Mouse (Mus musculus): ENCODE data around the gene Cc2d2b. TPM values are rescaled to one million over a fixed set of nuclear protein-coding genes. Genes with fewer than 3 reads are reported as not detected.

The Cc2d2b gene
- polyA plus RNA-seq (2015; fragmentation: Nextera tagmentation; extraction: Ambion mirVana) = 0.05 TPM in 1 of 2 replicates, not detected in the other

GRCm38 (mm10) chr19:40748559-40748958 is at the start of gene Cc2d2b:
Gene Cc2d2b, plus strand, starts transcription at chr19:40748753.

GRCm38 (mm10) chr19:40830703-40831415 is 82.3 kb downstream of the Cc2d2b start, which contains the start of gene Ccnj:
Gene Ccnj, plus strand, starts transcription at chr19:40831279.

Other genes with a start within 250 kb of the Cc2d2b start
- gene Sorbs1, start 235.0 kb upstream of the Cc2d2b start, polyA plus RNA-seq (2015; fragmentation: Nextera tagmentation; extraction: Ambion mirVana) = 110 and 116 TPM in 2 replicates
- 14.8 and 20.0 TPM in 2 replicates for gene Aldh18a1, start 160.3 kb upstream of the Cc2d2b start, polyA plus RNA-seq (2015; fragmentation: Nextera tagmentation; extraction: Ambion mirVana)
- gene Tctn3, start 136.5 kb upstream of the Cc2d2b start, polyA plus RNA-seq (2015; fragmentation: Nextera tagmentation; extraction: Ambion mirVana) = 3.6 and 4.9 TPM in 2 replicates
- gene Entpd1, start 136.4 kb upstream of the Cc2d2b start, polyA plus RNA-seq (2015; fragmentation: Nextera tagmentation; extraction: Ambion mirVana) = 10.2 and 10.6 TPM in 2 replicates
- gene Ccnj, start 82.5 kb downstream of the Cc2d2b start, polyA plus RNA-seq (2015; fragmentation: Nextera tagmentation; extraction: Ambion mirVana) = 4.0 and 4.3 TPM in 2 replicates
- gene Zfp518a, start 146.0 kb downstream of the Cc2d2b start, polyA plus RNA-seq (2015; fragmentation: Nextera tagmentation; extraction: Ambion mirVana) = 6.3 and 7.2 TPM in 2 replicates
- gene Blnk, start 245.8 kb downstream of the Cc2d2b start, polyA plus RNA-seq (2015; fragmentation: Nextera tagmentation; extraction: Ambion mirVana) = 0.28 and 0.57 TPM in 2 replicates

Measured in skeletal muscle tissue, postnatal 0 days (tissue).